Mouse (Mus musculus): ENCODE results near the gene Itgb2.
A peak's percentile ranks its signal among the peaks of the same experiment; 100 is the strongest.

Gene Itgb2

DNA sequence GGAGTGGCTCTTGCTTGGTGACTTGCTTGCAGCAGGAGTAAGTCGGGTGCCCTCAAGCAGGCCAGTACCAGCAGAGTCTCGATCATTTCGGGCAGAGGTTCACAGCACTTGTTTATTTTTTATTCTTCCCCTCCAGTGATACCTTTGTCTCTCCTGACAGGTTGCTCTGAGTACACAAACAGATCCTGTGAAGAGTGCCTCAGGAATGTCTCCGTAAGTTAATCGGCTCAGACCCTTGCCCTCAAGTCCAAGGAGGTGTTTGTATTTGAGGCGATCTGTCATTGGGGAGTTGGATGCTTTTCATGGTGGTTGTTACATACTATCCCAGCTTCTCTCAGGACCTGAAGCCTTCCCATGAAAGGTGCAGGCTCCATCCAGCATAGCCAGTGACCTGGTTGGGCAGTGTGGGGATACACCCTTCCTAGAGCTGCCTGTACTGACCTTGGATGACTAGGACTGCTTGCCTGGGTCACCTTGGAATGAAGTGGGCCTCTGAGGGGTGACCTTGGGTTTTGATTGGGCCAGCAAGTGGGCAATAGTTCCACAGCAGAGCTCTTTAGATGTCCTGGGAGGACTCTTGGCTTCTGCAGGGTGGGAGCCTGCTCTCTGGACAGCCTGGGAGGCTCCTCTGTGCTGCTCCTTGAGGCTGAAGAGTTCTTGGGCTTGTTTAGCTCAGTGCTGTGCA lies 57.2 kb downstream of the Itgb2 start:
- no peak for DNase-seq (ENCODE audit: low spot score in 2 of 2)

DNA sequence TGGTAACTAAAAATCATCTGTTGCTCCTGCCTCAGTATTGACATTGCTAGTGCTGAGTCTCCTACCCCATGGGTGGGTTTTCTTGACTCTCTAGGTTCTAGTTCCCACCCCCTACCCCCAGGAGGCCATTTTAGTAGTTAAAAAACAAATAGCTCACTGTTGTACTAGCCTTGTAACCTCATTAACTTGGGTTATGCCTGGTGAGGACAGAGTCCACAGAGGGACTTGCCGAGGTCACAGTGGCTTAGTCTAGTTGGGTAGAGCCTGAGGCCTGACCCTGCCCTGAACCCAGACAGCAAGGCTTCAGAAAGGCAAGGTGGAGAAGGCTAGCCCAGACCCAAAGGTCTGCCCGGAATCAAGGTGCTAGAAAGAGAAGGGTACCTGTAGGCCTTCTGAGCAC lies 58.0 kb downstream of the Itgb2 start:
- DNase-seq (ENCODE audit: low spot score in 2 of 2): no peak

DNA sequence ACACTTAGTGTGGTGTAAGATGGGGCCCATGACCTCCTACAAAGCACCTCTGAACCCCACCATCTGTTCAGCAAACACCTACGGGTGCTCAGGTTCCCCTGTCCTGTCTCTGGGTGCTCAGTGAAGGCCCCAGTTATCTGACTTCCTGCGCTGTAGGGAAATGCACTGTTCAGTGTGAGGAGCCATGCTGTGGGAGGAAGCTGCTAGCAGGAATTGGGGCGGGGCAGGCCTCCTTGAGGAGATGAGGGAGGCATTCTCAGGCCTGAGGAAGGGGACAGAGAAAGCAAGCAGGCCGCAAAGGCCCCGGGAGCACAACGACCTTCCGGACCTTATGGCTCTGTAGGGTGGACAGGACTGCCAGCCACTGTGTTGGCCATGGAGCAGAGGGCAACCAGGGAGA lies 59.1 kb downstream of the Itgb2 start:
- no peak for DNase-seq (ENCODE audit: low spot score in 2 of 2)

DNA sequence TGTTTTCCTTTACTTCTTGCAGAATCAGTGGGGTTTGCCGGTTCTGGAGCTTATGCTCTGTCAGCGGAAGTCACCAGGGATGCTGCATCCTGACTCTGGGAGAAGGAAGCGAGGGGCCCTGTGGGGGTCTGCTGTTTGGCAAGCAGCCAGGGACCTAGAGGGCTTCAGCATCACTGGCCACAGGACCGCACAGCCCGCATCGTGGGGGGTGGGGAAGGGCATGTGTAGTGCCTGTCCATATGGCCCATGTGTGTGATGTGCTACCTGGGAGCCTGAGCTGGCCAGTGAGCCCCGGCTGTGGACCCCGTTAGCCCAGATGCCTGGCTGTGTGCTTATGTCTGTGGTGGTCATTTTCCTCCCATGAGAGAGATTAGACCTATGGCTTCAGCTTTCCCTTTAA lies 59.7 kb downstream of the Itgb2 start:
- DNase-seq (ENCODE audit: low spot score in 2 of 2): no peak

DNA sequence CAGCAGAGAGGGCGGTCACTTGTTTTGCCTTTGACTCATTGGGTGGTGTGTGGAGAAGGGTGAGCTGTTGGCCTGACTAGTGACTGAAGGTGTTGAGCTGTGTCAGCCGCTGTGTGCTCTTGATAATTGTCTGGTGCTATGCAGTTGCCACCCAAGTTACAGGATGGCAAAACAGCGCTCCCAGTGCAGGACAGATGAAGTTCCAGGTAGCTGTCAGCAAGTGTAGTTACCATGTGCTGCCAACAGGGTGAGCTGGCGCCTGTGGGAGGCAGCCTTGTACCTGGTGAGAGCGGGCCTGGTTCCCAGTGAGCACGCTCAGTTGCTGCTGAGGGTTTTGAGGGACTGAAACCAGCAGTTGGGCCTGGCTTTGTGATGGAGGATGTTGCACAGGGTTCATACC lies 60.8 kb downstream of the Itgb2 start:
- DNase-seq (ENCODE audit: low spot score in 2 of 2): peak in 1 of 2 experiments; percentile 52

DNA sequence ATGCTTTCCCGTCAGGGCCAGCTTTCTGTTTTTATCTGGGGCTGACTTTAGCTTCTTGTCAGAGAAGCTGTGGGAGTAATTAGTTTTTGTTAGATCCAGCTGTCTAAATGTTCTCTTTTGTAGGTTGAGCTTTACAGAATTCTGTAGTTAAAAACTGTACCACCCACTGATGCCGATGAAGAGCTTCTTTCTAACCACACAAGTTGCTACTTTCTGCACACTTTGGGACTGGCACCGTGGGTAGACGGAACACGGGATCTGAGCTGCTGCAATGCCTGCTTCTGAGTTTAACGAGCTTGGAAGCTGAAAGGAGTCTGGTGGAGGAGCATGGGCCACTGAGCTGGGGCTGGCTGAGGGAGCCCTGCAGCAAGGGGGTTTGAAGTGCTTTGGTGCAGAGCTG lies 61.5 kb downstream of the Itgb2 start:
- DNase-seq (ENCODE audit: low spot score in 2 of 2): peak; percentile 82 to 86

DNA sequence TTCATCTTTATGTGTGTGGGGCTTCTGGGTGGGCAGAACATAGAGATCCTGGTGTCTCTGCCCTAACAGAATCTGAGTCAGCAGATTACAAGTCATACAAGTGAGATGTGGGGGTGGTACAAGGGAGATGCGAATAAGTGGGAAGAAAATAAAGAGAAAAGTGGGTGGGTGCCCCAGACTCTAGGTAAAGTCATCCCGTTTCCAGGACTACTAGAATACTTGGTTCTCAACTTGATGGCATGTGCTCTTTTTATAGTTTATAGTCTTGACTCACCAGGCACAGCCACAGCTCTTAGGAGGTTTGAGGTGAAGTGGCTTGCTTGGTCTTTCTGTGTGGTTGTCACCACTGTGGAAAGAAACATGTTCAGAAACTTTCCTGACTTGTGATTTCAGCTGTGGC lies 66.0 kb downstream of the Itgb2 start:
- peak in 1 of 2 experiments; percentile 81 for DNase-seq (ENCODE audit: low spot score in 2 of 2)

DNA sequence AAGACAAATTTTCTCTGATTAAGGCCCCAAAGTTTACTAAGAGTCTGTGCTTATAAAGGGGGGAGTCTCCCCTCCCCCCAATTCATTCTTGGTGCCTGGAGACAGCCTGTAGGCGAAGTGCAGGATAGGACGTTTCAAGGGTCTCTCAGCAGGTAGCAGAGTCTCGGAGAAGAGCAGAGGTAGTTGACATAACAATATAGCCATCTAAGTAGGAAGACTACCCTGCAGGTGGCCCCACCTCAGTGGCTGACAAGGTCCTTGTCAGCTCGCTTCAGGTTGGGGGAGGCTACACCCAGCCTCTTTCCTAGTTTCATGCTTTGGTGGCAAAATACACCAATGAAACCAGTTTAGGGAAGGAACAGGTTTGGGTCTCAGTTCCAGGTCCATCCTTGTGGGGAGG lies 73.0 kb downstream of the Itgb2 start:
- no peak for DNase-seq (ENCODE audit: low spot score in 2 of 2)

DNA sequence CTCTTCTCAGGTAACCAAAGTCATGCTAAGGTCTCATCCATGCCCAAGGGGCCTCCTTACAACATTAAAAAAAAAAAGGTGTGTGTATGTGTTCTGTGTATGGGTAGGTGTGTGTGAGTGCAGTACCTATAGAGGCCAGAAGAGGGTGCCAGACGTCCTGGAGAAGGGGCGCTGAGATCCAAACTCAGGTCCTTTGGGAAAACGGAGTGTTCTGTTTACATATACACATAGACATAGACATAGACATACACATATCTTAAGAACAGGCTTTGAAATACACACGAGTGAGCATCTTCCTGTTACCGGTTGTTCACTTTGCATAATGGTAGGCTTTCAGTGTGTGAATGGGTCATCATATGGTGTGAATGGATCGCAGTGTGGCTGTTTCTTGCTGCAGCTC lies 74.1 kb downstream of the Itgb2 start:
- DNase-seq (ENCODE audit: low spot score in 2 of 2): no peak

DNA sequence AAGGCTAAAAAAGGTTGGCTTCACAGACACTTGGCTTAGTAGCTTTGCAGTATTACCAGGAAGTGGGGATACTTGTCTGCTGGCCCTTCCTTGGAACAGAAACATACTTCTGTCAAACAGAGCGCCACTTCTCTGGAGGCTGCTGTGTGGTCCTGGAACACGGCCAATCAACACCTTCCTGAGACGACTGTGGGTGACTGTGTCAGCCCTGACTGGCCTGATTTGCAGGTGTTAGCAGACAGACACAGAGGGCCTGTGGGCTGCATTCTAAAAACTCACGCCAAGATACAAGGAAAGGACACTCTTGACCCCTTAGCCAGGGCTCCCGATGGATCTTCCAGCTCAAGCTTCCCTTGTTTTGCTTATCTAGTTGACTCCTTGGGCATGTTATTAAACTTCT lies 74.9 kb downstream of the Itgb2 start:
- DNase-seq (ENCODE audit: low spot score in 2 of 2): no peak

DNA sequence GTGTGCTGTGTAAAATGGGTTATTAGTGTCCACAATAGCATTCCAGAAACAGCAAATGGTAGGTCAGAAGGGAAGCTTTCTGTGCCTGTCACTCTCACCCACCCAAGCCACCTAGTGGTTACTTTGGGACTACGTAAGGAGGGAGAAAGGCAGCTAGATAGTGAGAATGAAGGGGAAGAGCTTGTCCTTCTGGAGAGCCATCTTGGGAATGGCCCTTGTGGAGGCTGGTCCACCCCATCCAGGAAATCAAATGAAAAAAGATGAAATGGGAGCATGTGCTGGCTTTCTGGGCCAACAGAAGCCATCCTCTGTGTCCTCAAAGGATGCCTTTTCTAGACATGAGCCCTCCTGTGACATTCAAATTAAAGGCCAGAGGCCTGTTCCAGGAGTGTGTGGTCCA lies 75.3 kb downstream of the Itgb2 start:
- DNase-seq (ENCODE audit: low spot score in 2 of 2): no peak

DNA sequence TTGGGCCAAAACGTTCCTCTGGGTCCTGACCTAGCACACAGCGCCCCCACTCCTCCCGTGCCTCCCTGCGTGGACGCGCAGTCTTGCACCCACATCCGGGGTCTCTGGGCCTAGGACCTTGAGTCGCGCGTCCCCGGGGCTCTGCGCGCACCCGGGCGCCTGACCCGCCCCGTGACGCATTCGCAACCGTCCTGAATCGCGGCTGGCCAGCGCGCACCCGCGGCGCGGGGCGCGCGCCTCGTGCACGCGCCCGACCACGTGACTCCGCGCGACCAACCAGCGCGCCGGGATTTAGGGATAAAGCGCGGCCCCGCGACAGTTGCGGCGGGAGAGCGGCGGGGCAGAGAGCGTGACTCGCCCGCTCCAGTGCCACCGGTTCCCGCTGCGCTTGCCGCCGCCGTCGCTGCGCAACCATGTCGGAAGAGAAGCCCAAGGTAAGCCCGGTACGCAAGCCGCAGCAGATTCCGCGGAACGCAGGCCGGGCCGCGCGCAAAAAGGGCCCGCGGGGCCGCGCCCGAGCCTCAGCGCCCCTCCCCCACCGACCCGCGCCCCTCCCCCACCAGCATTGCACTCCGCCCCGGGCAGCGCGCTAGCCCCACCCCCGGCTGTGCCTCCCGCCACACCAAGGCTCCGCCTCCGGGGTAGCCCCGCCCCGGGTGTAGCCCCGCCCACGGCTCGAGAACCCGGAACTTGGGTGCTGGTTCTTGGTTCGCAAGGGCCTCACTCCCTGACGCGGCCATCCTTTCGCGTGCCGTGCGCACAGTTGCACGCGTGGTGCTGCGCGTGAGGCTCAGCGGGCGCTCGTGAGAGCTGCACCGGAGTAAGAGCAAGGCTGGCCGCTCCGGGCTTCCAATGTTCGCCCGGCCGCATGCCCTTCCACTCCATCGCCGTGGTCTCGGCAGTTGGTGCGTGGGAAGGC lies 76.1 kb downstream of the Itgb2 start, which contains the start of the genes Sumo3 and Gm49325:
Gene Sumo3 (plus strand): TSS at position 190 of the 919 bp plus-strand sequence.
Gene Gm49325 (plus strand): TSS at position 290 of the 919 bp plus-strand sequence.
- DNase-seq (ENCODE audit: low spot score in 2 of 2): peak; percentile 83 to 93

DNA sequence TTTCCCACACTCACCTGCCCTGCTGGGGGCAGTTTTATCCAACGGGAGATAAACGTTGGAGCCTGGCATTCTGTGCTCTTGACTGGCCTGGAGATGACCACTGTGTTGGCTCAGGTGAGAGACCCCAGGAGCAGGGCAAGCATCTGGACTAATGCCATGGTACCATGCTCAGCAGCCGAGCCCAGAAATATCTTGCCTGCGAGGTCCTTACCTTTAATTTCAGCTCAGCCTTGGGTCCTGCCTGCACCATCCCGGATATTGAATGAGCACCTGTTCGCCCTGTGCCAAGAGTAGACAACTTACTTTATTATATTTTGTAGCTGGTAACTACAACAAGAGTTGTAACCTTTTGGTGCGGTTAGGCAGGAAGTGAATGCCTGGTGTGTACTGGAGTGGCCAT lies 76.8 kb downstream of the Itgb2 start:
- DNase-seq (ENCODE audit: low spot score in 2 of 2): no peak

DNA sequence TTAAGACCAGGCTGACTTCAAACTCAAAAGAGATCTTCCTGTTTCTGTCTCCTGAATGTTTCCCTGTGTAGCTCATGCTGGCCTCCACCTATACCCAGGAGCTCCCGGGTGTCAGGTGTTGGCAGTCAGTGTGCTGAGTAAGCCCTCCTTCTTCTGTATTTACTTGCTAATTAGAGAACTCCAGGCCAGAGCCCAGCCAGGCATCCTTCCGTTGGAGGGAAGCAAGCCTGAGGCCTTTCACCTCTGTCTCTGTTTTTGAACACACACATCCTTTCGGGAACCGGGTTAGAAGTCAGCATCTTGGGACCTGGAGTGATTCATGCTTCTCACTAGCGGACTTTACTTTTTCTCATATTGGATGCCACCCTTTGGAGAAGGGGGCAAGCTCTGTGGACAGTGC lies 77.4 kb downstream of the Itgb2 start:
- DNase-seq (ENCODE audit: low spot score in 2 of 2): no peak

DNA sequence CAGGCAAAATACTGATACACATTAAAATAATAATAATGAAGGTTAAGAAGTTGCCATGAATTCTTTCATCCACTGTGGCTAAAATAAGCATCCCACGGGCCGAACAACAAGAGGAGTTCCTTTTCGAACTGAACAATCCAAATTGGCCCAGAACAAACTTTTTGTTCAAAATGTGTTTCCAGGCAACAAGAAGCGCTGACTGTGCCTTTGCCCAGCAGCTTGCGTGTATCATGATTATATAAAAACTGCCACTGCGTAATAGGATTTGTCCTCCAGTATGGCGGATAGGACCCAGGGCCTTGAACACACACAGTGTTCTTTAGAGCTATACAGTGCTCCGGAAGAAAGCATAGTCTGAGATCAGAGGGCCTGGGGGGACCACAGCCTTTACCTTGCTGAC lies 78.5 kb downstream of the Itgb2 start:
- no peak for DNase-seq (ENCODE audit: low spot score in 2 of 2)

DNA sequence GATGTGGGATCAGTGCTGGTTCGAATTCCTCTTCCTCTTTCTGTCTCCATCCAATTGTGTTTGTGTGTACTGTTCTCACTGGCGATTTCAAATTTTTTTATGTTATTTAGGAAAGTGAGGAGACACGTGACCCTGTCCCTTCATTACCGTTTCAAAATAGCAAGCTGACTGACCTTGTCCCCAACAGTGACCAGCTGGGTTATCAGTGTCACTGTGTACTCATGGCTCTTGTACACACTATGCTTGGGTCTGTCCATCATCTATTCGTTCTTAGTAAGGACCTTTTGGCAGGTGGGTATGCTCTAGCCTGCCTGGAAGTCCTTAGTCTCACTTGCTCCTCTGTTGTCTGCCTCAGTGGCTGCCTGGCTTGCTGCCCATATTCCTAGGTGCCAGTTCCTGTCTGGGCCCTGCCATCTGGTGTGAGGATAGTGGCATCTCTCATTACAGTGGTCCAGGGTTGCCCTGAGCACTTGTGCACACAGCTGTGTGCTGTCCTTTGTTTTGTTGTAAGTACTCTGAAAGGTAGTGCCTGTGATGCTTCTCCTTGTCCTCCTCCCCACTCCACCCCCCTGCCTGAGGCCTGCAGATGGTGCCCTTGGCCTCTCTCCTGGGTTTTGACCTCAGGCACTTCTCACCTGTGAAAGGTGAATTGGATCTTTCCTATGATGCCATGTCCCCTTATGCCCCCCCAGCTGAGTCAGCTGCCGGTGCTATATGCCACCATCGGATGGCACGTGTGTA lies 80.3 kb downstream of the Itgb2 start:
- DNase-seq (ENCODE audit: low spot score in 2 of 2): no peak

DNA sequence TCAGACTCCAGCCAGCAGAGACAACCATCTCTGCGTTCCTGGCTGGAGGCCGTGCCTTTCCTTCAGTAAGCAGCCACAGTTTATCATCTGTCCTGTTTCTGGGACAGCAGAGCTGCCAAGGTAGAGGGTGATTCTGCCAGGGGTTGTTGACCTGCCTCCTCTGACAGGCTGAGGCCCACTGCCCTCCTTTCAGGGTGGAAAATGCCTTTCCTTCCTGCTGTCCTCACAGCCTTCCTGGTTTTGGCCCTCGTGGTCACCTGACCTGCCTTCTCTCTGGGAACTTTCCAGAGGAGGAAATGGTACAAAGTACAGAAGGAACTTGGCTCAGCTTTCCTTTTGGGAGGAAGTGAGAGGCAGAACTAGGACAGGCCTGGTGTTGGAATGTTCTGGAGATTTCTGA lies 83.4 kb downstream of the Itgb2 start:
- no peak for DNase-seq (ENCODE audit: low spot score in 2 of 2)
